Mouse (Mus musculus): ENCODE measurements around the gene Fars2.

DNA sequence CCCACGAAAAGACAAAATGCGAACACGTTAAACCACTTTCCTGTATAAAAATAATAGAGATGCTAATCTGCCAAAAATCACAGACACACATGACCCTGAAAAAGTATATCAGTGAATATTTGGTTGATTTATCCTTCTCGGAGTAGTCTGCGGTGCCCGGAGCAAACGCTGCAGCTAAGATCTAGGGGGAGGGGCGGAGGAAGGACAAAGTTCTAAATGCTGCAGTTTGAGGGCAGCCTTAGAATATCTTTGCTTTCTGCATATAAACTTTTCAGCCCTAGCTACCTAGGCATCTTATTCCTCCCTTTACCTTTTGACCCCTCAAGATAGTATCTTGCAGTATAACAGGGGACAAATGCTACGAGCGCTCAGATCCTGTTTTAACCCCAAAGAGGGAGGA is 616.4 kb downstream of the Fars2 start:
- TF ChIP-seq CTCF (IDR thresholded peaks at IDR 0.05; ENCODE audit: low read depth, low read length) (no peak), GATA1 (IDR thresholded peaks at IDR 0.05; ENCODE audit: borderline replicate concordance, low read length) (no peak), TAL1 (conservative IDR thresholded peaks at IDR 0.05; ENCODE audit: low read depth, low read length) (no peak)
